Mouse (Mus musculus): ENCODE data around the gene Gm11627. TPM values are rescaled to one million over a fixed set of nuclear protein-coding genes. Genes with fewer than 3 reads are reported as not detected.
"Not testable (repeated sequence)": the region's sequence is repeated elsewhere in the genome, so short reads cannot be mapped to it uniquely, and the experiment has no call there.

Gm11627 gene
- polyA plus RNA-seq, 1 experiment: not detected

GRCm38 (mm10) chr11:102611317-102611705 lies 32.0 kb upstream of the Gm11627 start:
- Histone ChIP-seq H3K4me3 (ENCODE audit: extremely low read depth, insufficient read depth, insufficient read length) (no peak overlapping the region), H3K36me3 (ENCODE audit: control insufficient read depth, insufficient read depth, low read length) (no peaks in the 10 kb centered on the region), H3K27ac (ENCODE audit: insufficient read depth, low read length) (no peak overlapping the region), H3K27me3 (ENCODE audit: control insufficient read depth, insufficient read depth, low read length) (no peaks in the 10 kb centered on the region; the same call in 1 of the 2 replicates), H3K4me1 (ENCODE audit: control insufficient read depth, insufficient read depth, insufficient read length) (no peaks in the 10 kb centered on the region)
- no peak for DNase-seq (ENCODE audit: low read depth in 1 of 2, low spot score in 2 of 2)
- whole genome bisulfite sequencing: 23% methylated on average over 6 of the region's 6 CpGs
- TF ChIP-seq CTCF (IDR thresholded peaks at IDR 0.05; ENCODE audit: extremely low read depth, insufficient read depth, insufficient read length, insufficient replicate concordance) (no peak), POLR2A (IDR thresholded peaks at IDR 0.05; ENCODE audit: low read depth, low read length) (no peak)

- Histone ChIP-seq H3K27me3 (ENCODE audit: control insufficient read depth, insufficient read depth, low read length) (no peaks in the 10 kb centered on the region; the same call in none of the 2 replicates), H3K4me3 (ENCODE audit: extremely low read depth, insufficient read depth, insufficient read length) (no peak overlapping the region), H3K36me3 (ENCODE audit: control insufficient read depth, insufficient read depth, low read length) (no peaks in the 10 kb centered on the region), H3K27ac (ENCODE audit: insufficient read depth, low read length) (no peak overlapping the region), H3K4me1 (ENCODE audit: control insufficient read depth, insufficient read depth, insufficient read length) (no peaks in the 10 kb centered on the region)
- no peak for DNase-seq (ENCODE audit: low read depth in 1 of 2, low spot score in 2 of 2)
- WGBS: 69% methylated on average over 9 of the region's 9 CpGs
- TF ChIP-seq POLR2A (IDR thresholded peaks at IDR 0.05; ENCODE audit: low read depth, low read length) (no peak), CTCF (IDR thresholded peaks at IDR 0.05; ENCODE audit: extremely low read depth, insufficient read depth, insufficient read length, insufficient replicate concordance) (no peak)
Measured at GRCm38 (mm10) chr11:102610675-102611316, 31.5 kb upstream of the Gm11627 start.

GRCm38 (mm10) chr11:102610260-102610659 lies 31.0 kb upstream of the Gm11627 start:
- H3K27me3 ChIP-seq (ENCODE audit: control insufficient read depth, insufficient read depth, low read length): peaks cover 2% of the 10 kb centered on the region
- no peaks in the 10 kb centered on the region for H3K36me3 ChIP-seq (ENCODE audit: control insufficient read depth, insufficient read depth, low read length)
- H3K27ac ChIP-seq (ENCODE audit: insufficient read depth, low read length): no peak overlapping the region
- no peak for DNase-seq (ENCODE audit: low read depth in 1 of 2, low spot score in 2 of 2)
- TF ChIP-seq CTCF (IDR thresholded peaks at IDR 0.05; ENCODE audit: extremely low read depth, insufficient read depth, insufficient read length, insufficient replicate concordance): no peak
- TF ChIP-seq POLR2A (IDR thresholded peaks at IDR 0.05; ENCODE audit: low read depth, low read length): no peak
- WGBS: 74% methylated on average over 4 of the region's 4 CpGs
- no peaks in the 10 kb centered on the region for H3K4me1 ChIP-seq (ENCODE audit: control insufficient read depth, insufficient read depth, insufficient read length)
- no peak overlapping the region for H3K4me3 ChIP-seq (ENCODE audit: extremely low read depth, insufficient read depth, insufficient read length)

DNA sequence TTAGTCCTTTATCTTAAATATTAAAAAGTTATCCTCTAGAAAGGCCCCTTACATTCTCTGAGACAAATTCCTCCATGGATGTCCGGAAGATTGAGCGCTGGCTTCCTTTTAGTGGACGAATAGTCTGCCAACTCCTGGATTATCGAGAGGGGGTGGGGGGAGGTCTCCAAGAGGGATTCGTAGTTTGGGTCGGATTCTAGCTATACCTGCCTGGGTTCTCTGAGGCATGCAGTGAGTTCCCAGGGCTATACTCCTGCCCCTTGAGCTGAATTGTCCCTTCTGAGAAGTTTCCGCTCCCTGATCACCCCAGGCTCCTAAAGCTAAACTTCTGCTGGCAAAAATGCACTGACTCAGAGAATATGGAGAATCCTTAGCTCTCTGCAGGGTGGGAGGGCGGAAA lies 30.2 kb upstream of the Gm11627 start:
- WGBS: 86% methylated on average over 8 of the region's 8 CpGs
- no peak for DNase-seq (ENCODE audit: low read depth in 1 of 2, low spot score in 2 of 2)
- Histone ChIP-seq H3K27me3 (ENCODE audit: control insufficient read depth, insufficient read depth, low read length) (peaks cover 5% of the 10 kb centered on the region), H3K4me1 (ENCODE audit: control insufficient read depth, insufficient read depth, insufficient read length) (peaks cover 4% of the 10 kb centered on the region; the same call in 1 of the 2 replicates), H3K36me3 (ENCODE audit: control insufficient read depth, insufficient read depth, low read length) (no peaks in the 10 kb centered on the region), H3K27ac (ENCODE audit: insufficient read depth, low read length) (no peak overlapping the region), H3K4me3 (ENCODE audit: extremely low read depth, insufficient read depth, insufficient read length) (no peak overlapping the region)
- TF ChIP-seq CTCF (IDR thresholded peaks at IDR 0.05; ENCODE audit: extremely low read depth, insufficient read depth, insufficient read length, insufficient replicate concordance): no peak
- TF ChIP-seq POLR2A (IDR thresholded peaks at IDR 0.05; ENCODE audit: low read depth, low read length): no peak

- Histone ChIP-seq H3K4me3 (ENCODE audit: extremely low read depth, insufficient read depth, insufficient read length) (no peak overlapping the region), H3K4me1 (ENCODE audit: control insufficient read depth, insufficient read depth, insufficient read length) (peaks cover 4% of the 10 kb centered on the region; the same call in 1 of the 2 replicates), H3K27me3 (ENCODE audit: control insufficient read depth, insufficient read depth, low read length) (peaks cover 10% of the 10 kb centered on the region), H3K36me3 (ENCODE audit: control insufficient read depth, insufficient read depth, low read length) (no peaks in the 10 kb centered on the region), H3K27ac (ENCODE audit: insufficient read depth, low read length) (no peak overlapping the region)
- WGBS: 70% methylated on average over 4 of the region's 4 CpGs
- DNase-seq (ENCODE audit: low read depth in 1 of 2, low spot score in 2 of 2): no peak
- TF ChIP-seq POLR2A (IDR thresholded peaks at IDR 0.05; ENCODE audit: low read depth, low read length) (no peak), CTCF (IDR thresholded peaks at IDR 0.05; ENCODE audit: extremely low read depth, insufficient read depth, insufficient read length, insufficient replicate concordance) (no peak)
Measured at GRCm38 (mm10) chr11:102608691-102609090, 29.4 kb upstream of the Gm11627 start.

GRCm38 (mm10) chr11:102607686-102608548 lies 28.7 kb upstream of the Gm11627 start:
- 75% methylated on average over 10 of the region's 10 CpGs for WGBS
- H3K27me3 ChIP-seq (ENCODE audit: control insufficient read depth, insufficient read depth, low read length): peaks cover 14% of the 10 kb centered on the region

GRCm38 (mm10) chr11:102607201-102607600 lies 27.9 kb upstream of the Gm11627 start:
- 53% methylated on average over 12 of the region's 12 CpGs for WGBS
- H3K27ac ChIP-seq (ENCODE audit: insufficient read depth, low read length); H3K4me3 ChIP-seq (ENCODE audit: extremely low read depth, insufficient read depth, insufficient read length); H3K36me3 ChIP-seq (ENCODE audit: control insufficient read depth, insufficient read depth, low read length); H3K4me1 ChIP-seq (ENCODE audit: control insufficient read depth, insufficient read depth, insufficient read length); DNase-seq (ENCODE audit: low read depth in 1 of 2, low spot score in 2 of 2): not testable (repeated sequence)
- H3K27me3 ChIP-seq (ENCODE audit: control insufficient read depth, insufficient read depth, low read length): peaks cover 14% of the 10 kb centered on the region

More at GRCm38 (mm10) chr11:102607686-102608548, 28.7 kb upstream of the Gm11627 start:
- H3K4me3 ChIP-seq (ENCODE audit: extremely low read depth, insufficient read depth, insufficient read length): no peak overlapping the region
- TF ChIP-seq CTCF (IDR thresholded peaks at IDR 0.05; ENCODE audit: extremely low read depth, insufficient read depth, insufficient read length, insufficient replicate concordance) (no peak), POLR2A (IDR thresholded peaks at IDR 0.05; ENCODE audit: low read depth, low read length) (no peak)
- H3K36me3 ChIP-seq (ENCODE audit: control insufficient read depth, insufficient read depth, low read length): no peaks in the 10 kb centered on the region
- no peak overlapping the region for H3K27ac ChIP-seq (ENCODE audit: insufficient read depth, low read length)
- peaks cover 4% of the 10 kb centered on the region; the same call in 1 of the 2 replicates for H3K4me1 ChIP-seq (ENCODE audit: control insufficient read depth, insufficient read depth, insufficient read length)
- DNase-seq (ENCODE audit: low read depth in 1 of 2, low spot score in 2 of 2): no peak

All from spleen, adult 2 months (tissue).